Mouse (Mus musculus) intestine, embryonic 15.5 days (tissue): ENCODE data around the gene Gm1979. TPM values are rescaled to one million over a fixed set of nuclear protein-coding genes. Genes with fewer than 3 reads are reported as not detected.
A peak's percentile ranks its signal among the peaks of the same experiment; 100 is the strongest.
"Not testable (repeated sequence)": the region's sequence is repeated elsewhere in the genome, so short reads cannot be mapped to it uniquely, and the experiment has no call there.

Experiments
- ATAC-seq: fragments of 200-750 bp; cut with Nextera tagmentation; 2 replicates; pipeline ENCODE4 v1.8.0; 2017; ENCODE audit warnings: moderate TSS enrichment, moderate library complexity
- H3K27ac ChIP-seq: fragments of 300-500 bp; sonication (generic); 2 replicates; pipeline ENCODE4 v1.5.1; 2015; ENCODE audit warnings: mild to moderate bottlenecking, inconsistent platforms
- H3K27me3 ChIP-seq: fragments of 300-500 bp; sonication (generic); replicated peaks from 2 replicates; pipeline ENCODE4 v1.6.1; 2015; ENCODE audit warnings: inconsistent platforms
- H3K36me3 ChIP-seq: fragments of 300-500 bp; sonication (generic); 2 replicates; pipeline ENCODE4 v1.6.1; 2015; ENCODE audit warnings: inconsistent platforms
- H3K4me1 ChIP-seq: fragments of 300-500 bp; sonication (generic); replicated peaks from 2 replicates; pipeline ENCODE4 v1.6.1; 2015; ENCODE audit warnings: inconsistent platforms
- H3K4me2 ChIP-seq: fragments of 300-500 bp; sonication (generic); replicated peaks from 2 replicates; pipeline ENCODE4 v1.6.1; 2015; ENCODE audit warnings: mild to moderate bottlenecking, inconsistent platforms
- H3K4me3 ChIP-seq: fragments of 300-500 bp; sonication (generic); replicated peaks from 2 replicates; pipeline ENCODE4 v1.5.1; 2015; ENCODE audit warnings: inconsistent platforms
- H3K9ac ChIP-seq: fragments of 300-500 bp; sonication (generic); 2 replicates; pipeline ENCODE4 v1.6.1; 2015; ENCODE audit warnings: inconsistent platforms
- H3K9me3 ChIP-seq: fragments of 300-500 bp; sonication (generic); 2 replicates; pipeline ENCODE4 v1.6.1; 2016; ENCODE audit warnings: inconsistent platforms
- WGBS: fragments of 180-500 bp; shearing (Covaris S2); methylation state at CpG from one replicate; pipeline ENCODE4 v1.1.7; 2015; 5-methylcytosine and 5-hydroxymethylcytosine counted together
- polyA plus RNA-seq: library from polyadenylated mRNA; unstranded; fragments of >200 nt; fragmentation: Nextera tagmentation; extraction: Ambion mirVana; gene quantifications from 2 replicates; pipeline ENCODE4 v1.2.1, GENCODE M21; 2015

Gene Gm1979
- polyA plus RNA-seq, result not detected in 2 replicates

- H3K27me3 ChIP-seq, H3K4me3 ChIP-seq, H3K4me1 ChIP-seq, H3K9ac ChIP-seq, H3K27ac ChIP-seq, H3K36me3 ChIP-seq, H3K4me2 ChIP-seq, ATAC-seq, H3K9me3 ChIP-seq: not testable (repeated sequence)
- 83% methylated on average over 1 of the region's 2 CpGs for WGBS
These were observed at the start of gene Gm1979 for GRCm38 (mm10) chr5:26004698-26005097. Gm1979 (minus strand) TSS chr5:26004798.

GRCm38 (mm10) chr5:26039458-26039857 lies 34.9 kb upstream of the Gm1979 start, which contains the start of gene Speer4a:
Speer4a (minus strand) TSS chr5:26039558.
- H3K4me1 ChIP-seq, H3K36me3 ChIP-seq, H3K9ac ChIP-seq, H3K9me3 ChIP-seq, H3K4me3 ChIP-seq, H3K27me3 ChIP-seq, H3K27ac ChIP-seq, ATAC-seq, H3K4me2 ChIP-seq: not testable (repeated sequence)
- WGBS, result 78% methylated on average over 2 of the region's 2 CpGs

GRCm38 (mm10) chr5:26022816-26023215 lies 18.2 kb upstream of the Gm1979 start, which contains the start of gene Gm5862:
Gm5862 (minus strand) TSS chr5:26022916.
- not testable (repeated sequence) for ATAC-seq

GRCm38 (mm10) chr5:26007697-26008096 lies 3.1 kb upstream of the Gm1979 start:
- not testable (repeated sequence) for H3K4me3 ChIP-seq, H3K4me2 ChIP-seq, H3K27ac ChIP-seq, H3K9me3 ChIP-seq, ATAC-seq, H3K9ac ChIP-seq, H3K4me1 ChIP-seq, H3K27me3 ChIP-seq, H3K36me3 ChIP-seq
- WGBS, result 67% methylated on average over 7 of the region's 7 CpGs

More at GRCm38 (mm10) chr5:26022816-26023215, 18.2 kb upstream of the Gm1979 start, which contains the start of gene Gm5862:
- not testable (repeated sequence) for H3K27ac ChIP-seq, H3K9ac ChIP-seq, H3K9me3 ChIP-seq, H3K36me3 ChIP-seq, H3K4me3 ChIP-seq, H3K4me2 ChIP-seq, H3K4me1 ChIP-seq, H3K27me3 ChIP-seq
- no CpG with 5 or more reads among the region's 3 CpGs for WGBS

GRCm38 (mm10) chr5:26006937-26007695 lies 2.5 kb upstream of the Gm1979 start:
- Histone ChIP-seq H3K4me3 (peak overlapping the region; percentile 14), H3K4me2 (peak overlapping the region; percentile 51)
- WGBS, result 18% methylated on average over 45 of the region's 45 CpGs
- H3K27me3 ChIP-seq, H3K9me3 ChIP-seq, H3K9ac ChIP-seq, H3K4me1 ChIP-seq, H3K36me3 ChIP-seq, H3K27ac ChIP-seq: not testable (repeated sequence)
- ATAC-seq, result peak; percentile 67

GRCm38 (mm10) chr5:25988550-25988949 lies 16.0 kb downstream of the Gm1979 start, which contains the start of gene Gm21698:
Gm21698 (minus strand) TSS chr5:25988650.
- not testable (repeated sequence) for H3K4me3 ChIP-seq, ATAC-seq, H3K27me3 ChIP-seq, H3K4me1 ChIP-seq, H3K9ac ChIP-seq, H3K27ac ChIP-seq, H3K4me2 ChIP-seq, H3K36me3 ChIP-seq, H3K9me3 ChIP-seq
- no CpG with 5 or more reads among the region's 3 CpGs for WGBS

- H3K9ac ChIP-seq, ATAC-seq, H3K27me3 ChIP-seq, H3K27ac ChIP-seq, H3K36me3 ChIP-seq, H3K4me3 ChIP-seq, H3K9me3 ChIP-seq, H3K4me1 ChIP-seq, H3K4me2 ChIP-seq: not testable (repeated sequence)
- no CpG with 5 or more reads among the region's 2 CpGs for WGBS
These were observed 32.0 kb downstream of the Gm1979 start, which contains the start of gene Gm21680 for GRCm38 (mm10) chr5:25972563-25972962. Gm21680 (minus strand) TSS chr5:25972663.

GRCm38 (mm10) chr5:25957050-25957449 lies 47.5 kb downstream of the Gm1979 start:
- ATAC-seq, result not testable (repeated sequence)
- 44% methylated on average over 17 of the region's 17 CpGs for WGBS
- peak overlapping the region; percentile 38; the same call in 1 of the 2 replicates for H3K4me2 ChIP-seq

GRCm38 (mm10) chr5:25956611-25957010 lies 48.0 kb downstream of the Gm1979 start:
- H3K4me2 ChIP-seq, result peak overlapping the region; percentile 38
- not testable (repeated sequence) for H3K4me1 ChIP-seq, H3K4me3 ChIP-seq, H3K27ac ChIP-seq, H3K27me3 ChIP-seq, H3K9ac ChIP-seq, H3K9me3 ChIP-seq, H3K36me3 ChIP-seq
- 20% methylated on average over 32 of the region's 32 CpGs for WGBS
- 0 out of 2 replicates have a peak, but pooled peaks have one; percentile 34 for ATAC-seq

More at GRCm38 (mm10) chr5:25957050-25957449, 47.5 kb downstream of the Gm1979 start:
- H3K27me3 ChIP-seq, H3K4me3 ChIP-seq, H3K9ac ChIP-seq, H3K36me3 ChIP-seq, H3K9me3 ChIP-seq, H3K4me1 ChIP-seq, H3K27ac ChIP-seq: not testable (repeated sequence)

- WGBS, result 76% methylated on average over 2 of the region's 2 CpGs
- H3K4me3 ChIP-seq, H3K36me3 ChIP-seq, H3K27me3 ChIP-seq, H3K4me2 ChIP-seq, H3K4me1 ChIP-seq, H3K9ac ChIP-seq, H3K9me3 ChIP-seq, H3K27ac ChIP-seq, ATAC-seq: not testable (repeated sequence)
These were observed 50.3 kb downstream of the Gm1979 start, which contains the start of gene Gm21671 for GRCm38 (mm10) chr5:25954317-25954716. Gm21671 (minus strand) TSS chr5:25954417.
